Mouse (Mus musculus) testis, postnatal 14 days (tissue): ENCODE data around the gene Ube2m.

ENCODE experiments used
- DNase-seq: peaks from one replicate; pipeline ENCODE4 v3.0.0; 2021; ENCODE audit warnings: low spot score

Gene Ube2m

GRCm38 (mm10) chr7:13033451-13034147 is 4.5 kb downstream of the Ube2m start:
- DNase-seq, result no peak

GRCm38 (mm10) chr7:13032541-13032940 is 5.5 kb downstream of the Ube2m start:
- DNase-seq, result no peak

- no peak for DNase-seq
These were observed 6.1 kb downstream of the Ube2m start for GRCm38 (mm10) chr7:13031983-13032382.

GRCm38 (mm10) chr7:13031069-13031468 is 7.0 kb downstream of the Ube2m start:
- no peak for DNase-seq

- DNase-seq, result no peak
These were observed 9.1 kb downstream of the Ube2m start for GRCm38 (mm10) chr7:13028986-13029385.

- no peak for DNase-seq
These were observed 12.5 kb downstream of the Ube2m start for GRCm38 (mm10) chr7:13025511-13026112.

- DNase-seq, result peak; percentile 85
These were observed 13.3 kb downstream of the Ube2m start for GRCm38 (mm10) chr7:13024805-13025204.

GRCm38 (mm10) chr7:13023928-13024731 is 13.9 kb downstream of the Ube2m start:
- DNase-seq, result peak; percentile 95

GRCm38 (mm10) chr7:13022773-13023535 is 15.1 kb downstream of the Ube2m start:
- DNase-seq, result peak; percentile 86

GRCm38 (mm10) chr7:13015217-13015616 is 22.9 kb downstream of the Ube2m start:
- DNase-seq, result no peak

- DNase-seq, result no peak
These were observed 23.7 kb downstream of the Ube2m start for GRCm38 (mm10) chr7:13014275-13014839.

- no peak for DNase-seq
These were observed 24.4 kb downstream of the Ube2m start for GRCm38 (mm10) chr7:13013671-13014070.

- DNase-seq, result no peak
These were observed 27.8 kb downstream of the Ube2m start, which contains the start of gene Zbtb45 for GRCm38 (mm10) chr7:13010005-13010908. Zbtb45 (minus strand) TSS chr7:13010034.

- DNase-seq, result peak; percentile 93
These were observed 28.7 kb downstream of the Ube2m start for GRCm38 (mm10) chr7:13009143-13010004.

- no peak for DNase-seq
These were observed 30.6 kb downstream of the Ube2m start for GRCm38 (mm10) chr7:13007341-13008092.

GRCm38 (mm10) chr7:13006531-13006930 is 31.5 kb downstream of the Ube2m start:
- DNase-seq, result no peak

- DNase-seq, result no peak
These were observed 32.1 kb downstream of the Ube2m start for GRCm38 (mm10) chr7:13006011-13006410.

GRCm38 (mm10) chr7:13003380-13003779 is 34.7 kb downstream of the Ube2m start:
- no peak for DNase-seq

GRCm38 (mm10) chr7:13001584-13001983 is 36.5 kb downstream of the Ube2m start:
- DNase-seq, result no peak
